Mouse (Mus musculus) heart, embryonic 13.5 days (tissue): ENCODE measurements around the gene Tsga13. TPM values are rescaled to one million over a fixed set of nuclear protein-coding genes. Genes with fewer than 3 reads are reported as not detected.

ENCODE experiments used
- ATAC-seq: fragments of 200-750 bp; cut with Nextera tagmentation; 2 replicates; pipeline ENCODE4 v1.8.0; 2017; ENCODE audit warnings: moderate TSS enrichment; ENCODE audit not compliant: insufficient number of reproducible peaks, low FRiP score, low TSS enrichment; ENCODE audit errors: extremely low read depth
- H3K27ac ChIP-seq: fragments of 300-500 bp; sonication (generic); replicated peaks from 2 replicates; pipeline ENCODE4 v1.5.1; 2015; ENCODE audit warnings: moderate library complexity, mild to moderate bottlenecking, inconsistent platforms
- H3K27me3 ChIP-seq: fragments of 300-500 bp; sonication (generic); replicated peaks from 2 replicates; pipeline ENCODE4 v1.6.1; 2015; ENCODE audit warnings: mild to moderate bottlenecking, inconsistent platforms
- H3K36me3 ChIP-seq: fragments of 300-500 bp; sonication (generic); 2 replicates; pipeline ENCODE4 v1.6.1; 2015; ENCODE audit warnings: mild to moderate bottlenecking, inconsistent platforms
- H3K4me1 ChIP-seq: fragments of 300-500 bp; sonication (generic); 2 replicates; pipeline ENCODE4 v1.6.1; 2015; ENCODE audit warnings: inconsistent platforms
- H3K4me2 ChIP-seq: fragments of 300-500 bp; sonication (generic); 2 replicates; pipeline ENCODE4 v1.6.1; 2015; ENCODE audit warnings: inconsistent platforms, mild to moderate bottlenecking, moderate library complexity
- H3K4me3 ChIP-seq: fragments of 300-500 bp; sonication (generic); 2 replicates; pipeline ENCODE4 v1.5.1; 2015; ENCODE audit warnings: moderate library complexity, mild to moderate bottlenecking, inconsistent platforms
- H3K9ac ChIP-seq: fragments of 300-500 bp; sonication (generic); 2 replicates; pipeline ENCODE4 v1.6.1; 2015; ENCODE audit warnings: inconsistent platforms, mild to moderate bottlenecking, moderate library complexity
- H3K9me3 ChIP-seq: fragments of 300-500 bp; sonication (generic); 2 replicates; pipeline ENCODE4 v1.6.1; 2016; ENCODE audit warnings: inconsistent platforms
- WGBS: fragments of 180-500 bp; shearing (Covaris S2); methylation state at CpG from one replicate; pipeline ENCODE4 v1.1.7; 2015; ENCODE audit warnings: mixed read lengths; 5-methylcytosine and 5-hydroxymethylcytosine counted together
- polyA plus RNA-seq: library from polyadenylated mRNA; unstranded; fragments of >200 nt; fragmentation: Nextera tagmentation; extraction: Ambion mirVana; gene quantifications from 2 replicates; pipeline ENCODE4 v1.2.1, GENCODE M21; 2015

Gene Tsga13
- 0.22 TPM in 1 of 2 replicates, not detected in the other for polyA plus RNA-seq

GRCm38 (mm10) chr6:30915473-30915872 lies at the start of gene Tsga13:
Gene Tsga13 (minus strand): TSS chr6:30915573.
- Histone ChIP-seq H3K27me3 (no peaks in the 10 kb centered on the region), H3K4me1 (no peaks in the 10 kb centered on the region), H3K27ac (no peak within 1 kb of the TSS), H3K36me3 (no peaks in the 10 kb centered on the region), H3K4me2 (no peak within 1 kb of the TSS), H3K9ac (no peak within 1 kb of the TSS), H3K4me3 (no peak within 1 kb of the TSS), H3K9me3 (no peaks in the 10 kb centered on the region)
- WGBS, result 69% methylated on average over 2 of the region's 2 CpGs
- no peak for ATAC-seq

GRCm38 (mm10) chr6:30958736-30959540 lies 43.6 kb upstream of the Tsga13 start, which contains the start of gene Klf14:
Gene Klf14 (minus strand): TSS chr6:30959078.
- H3K4me2 ChIP-seq, result peak within 1 kb of the TSS; percentile 84
- peaks cover 59% of the 10 kb centered on the region for H3K27me3 ChIP-seq
- H3K9ac ChIP-seq, result peak within 1 kb of the TSS; percentile 73
- H3K4me1 ChIP-seq, result no peaks in the 10 kb centered on the region
- peaks cover 33% of the 10 kb centered on the region for H3K9me3 ChIP-seq
- H3K36me3 ChIP-seq, result peaks cover 3% of the 10 kb centered on the region; the same call in 1 of the 2 replicates
- no peak within 1 kb of the TSS for H3K27ac ChIP-seq
- H3K4me3 ChIP-seq, result peak within 1 kb of the TSS; percentile 68
- under 1% methylated on average over 73 of the region's 75 CpGs for WGBS
- no peak for ATAC-seq

GRCm38 (mm10) chr6:30957784-30958735 lies 42.7 kb upstream of the Tsga13 start:
- WGBS, result 4% methylated on average over 84 of the region's 84 CpGs
- no peak overlapping the region for H3K27ac ChIP-seq

GRCm38 (mm10) chr6:30939264-30939663 lies 23.9 kb upstream of the Tsga13 start:
- 66% methylated on average over 5 of the region's 5 CpGs for WGBS
- no peak for ATAC-seq
- no peaks in the 10 kb centered on the region for H3K4me1 ChIP-seq
- H3K4me3 ChIP-seq, result no peak overlapping the region
- H3K9me3 ChIP-seq, result no peaks in the 10 kb centered on the region
- H3K27ac ChIP-seq, result no peak overlapping the region
- H3K9ac ChIP-seq, result no peak overlapping the region
- no peaks in the 10 kb centered on the region for H3K27me3 ChIP-seq
- no peak overlapping the region for H3K4me2 ChIP-seq
- no peaks in the 10 kb centered on the region for H3K36me3 ChIP-seq

More at GRCm38 (mm10) chr6:30957784-30958735, 42.7 kb upstream of the Tsga13 start:
- Histone ChIP-seq H3K4me1 (no peaks in the 10 kb centered on the region), H3K9ac (peak overlapping the region; percentile 73), H3K4me3 (peak overlapping the region; percentile 68), H3K27me3 (peaks cover 53% of the 10 kb centered on the region), H3K9me3 (peaks cover 33% of the 10 kb centered on the region), H3K4me2 (peak overlapping the region; percentile 84), H3K36me3 (peaks cover 3% of the 10 kb centered on the region; the same call in 1 of the 2 replicates)
- no peak for ATAC-seq

GRCm38 (mm10) chr6:30922821-30923220 lies 7.4 kb upstream of the Tsga13 start:
- 0 out of 2 replicates have a peak, but pooled peaks cover 4% of the 10 kb centered on the region for H3K4me1 ChIP-seq
- H3K9me3 ChIP-seq, result no peaks in the 10 kb centered on the region
- no peak overlapping the region for H3K4me3 ChIP-seq
- ATAC-seq, result no peak
- WGBS, result 37% methylated on average over 2 of the region's 2 CpGs
- H3K9ac ChIP-seq, result no peak overlapping the region
- H3K27ac ChIP-seq, result no peak overlapping the region
- H3K27me3 ChIP-seq, result no peaks in the 10 kb centered on the region
- no peaks in the 10 kb centered on the region for H3K36me3 ChIP-seq
- no peak overlapping the region for H3K4me2 ChIP-seq

- Histone ChIP-seq H3K4me1 (0 out of 2 replicates have a peak, but pooled peaks cover 4% of the 10 kb centered on the region), H3K27me3 (no peaks in the 10 kb centered on the region), H3K27ac (no peak overlapping the region), H3K4me2 (no peak overlapping the region), H3K4me3 (no peak overlapping the region), H3K9ac (no peak overlapping the region), H3K36me3 (no peaks in the 10 kb centered on the region), H3K9me3 (no peaks in the 10 kb centered on the region)
- 73% methylated on average over 9 of the region's 11 CpGs for WGBS
- ATAC-seq, result no peak
Measured at GRCm38 (mm10) chr6:30921826-30922225, 6.5 kb upstream of the Tsga13 start.

GRCm38 (mm10) chr6:30920834-30921675 lies 5.7 kb upstream of the Tsga13 start:
- WGBS, result 44% methylated on average over 21 of the region's 21 CpGs
- H3K27ac ChIP-seq, result no peak overlapping the region
- peak overlapping the region; percentile 40 for H3K4me3 ChIP-seq
- H3K4me2 ChIP-seq, result peak overlapping the region; percentile 61
- no peaks in the 10 kb centered on the region for H3K27me3 ChIP-seq
- no peaks in the 10 kb centered on the region for H3K9me3 ChIP-seq
- ATAC-seq, result no peak
- peak overlapping the region; percentile 61 for H3K9ac ChIP-seq
- H3K36me3 ChIP-seq, result no peaks in the 10 kb centered on the region
- 0 out of 2 replicates have a peak, but pooled peaks cover 4% of the 10 kb centered on the region for H3K4me1 ChIP-seq

- no peaks in the 10 kb centered on the region for H3K4me1 ChIP-seq
- no peaks in the 10 kb centered on the region for H3K36me3 ChIP-seq
- H3K4me3 ChIP-seq, result no peak overlapping the region
- H3K9me3 ChIP-seq, result no peaks in the 10 kb centered on the region
- no peaks in the 10 kb centered on the region for H3K27me3 ChIP-seq
- no peak overlapping the region for H3K4me2 ChIP-seq
- no peak overlapping the region for H3K27ac ChIP-seq
- no peak overlapping the region for H3K9ac ChIP-seq
- WGBS, result 50% methylated on average over 3 of the region's 3 CpGs
- ATAC-seq, result no peak
Measured at GRCm38 (mm10) chr6:30907970-30908369, 7.4 kb downstream of the Tsga13 start.

- no peak overlapping the region for H3K9ac ChIP-seq
- H3K9me3 ChIP-seq, result no peaks in the 10 kb centered on the region
- no peaks in the 10 kb centered on the region for H3K4me1 ChIP-seq
- no peak overlapping the region for H3K27ac ChIP-seq
- ATAC-seq, result no peak
- H3K36me3 ChIP-seq, result no peaks in the 10 kb centered on the region
- no peak overlapping the region for H3K4me2 ChIP-seq
- WGBS, result 70% methylated on average over 5 of the region's 5 CpGs
- no peak overlapping the region for H3K4me3 ChIP-seq
- no peaks in the 10 kb centered on the region for H3K27me3 ChIP-seq
Measured at GRCm38 (mm10) chr6:30904911-30905310, 10.5 kb downstream of the Tsga13 start.

- H3K9ac ChIP-seq, result no peak overlapping the region
- no peaks in the 10 kb centered on the region for H3K4me1 ChIP-seq
- 44% methylated on average over 3 of the region's 3 CpGs for WGBS
- no peak overlapping the region for H3K4me2 ChIP-seq
- H3K4me3 ChIP-seq, result no peak overlapping the region
- H3K9me3 ChIP-seq, result no peaks in the 10 kb centered on the region
- H3K36me3 ChIP-seq, result no peaks in the 10 kb centered on the region
- no peaks in the 10 kb centered on the region for H3K27me3 ChIP-seq
- H3K27ac ChIP-seq, result no peak overlapping the region
- ATAC-seq, result no peak
Measured at GRCm38 (mm10) chr6:30904033-30904432, 11.3 kb downstream of the Tsga13 start.
